ENCODE assay signal across 8 mouse cellular contexts in genomic region chr8:107096366-107097036, GRCm38 (mm10). TPM values are rescaled to one million over a fixed set of nuclear protein-coding genes. Genes with fewer than 3 reads are reported as not detected.
DNase-seq lines count a peak whose midpoint lies in the region; ATAC-seq and TF ChIP-seq lines count a peak whose summit lies in the region.

TSS of gene Terf2 (minus strand) at chr8:107096547.

- peak; percentile 83 for ATAC-seq in activated CD4-positive, CD25-positive, alpha-beta regulatory T cell, adult 4 months
- peak; percentile 96 for ATAC-seq in common myeloid progenitor, adult 5-6 weeks (replicated peaks; ENCODE audit: low read depth, poor library complexity, severe bottlenecking)
- peak; percentile 96 for ATAC-seq in hindbrain, embryonic 16.5 days

- 3% methylated on average over 32 of the region's 39 CpGs for WGBS in hindbrain, embryonic 16.5 days

- peak; percentile 97 for DNase-seq in gastrocnemius, adult 2 months
- peak; percentile 91 to 96 for DNase-seq in left cerebral cortex, adult 18-20 months (ENCODE audit: low spot score in 2 of 2)
- peak; percentile 94 to 97 for DNase-seq in lung, postnatal 4 days
- peak; percentile 98 for DNase-seq in retina, postnatal 1 day
- DNase-seq in urinary bladder, adult 18-20 months (ENCODE audit: low spot score in 2 of 2), result peak; percentile 79 to 92

- H3K4me2 ChIP-seq in hindbrain, embryonic 16.5 days (ENCODE audit: low read length), result peak within 1 kb of the TSS; percentile 60

- H3K9ac ChIP-seq in hindbrain, embryonic 16.5 days (ENCODE audit: low read depth, low read length), result peak within 1 kb of the TSS; percentile 84

- H3K36me3 ChIP-seq in hindbrain, embryonic 16.5 days (ENCODE audit: control insufficient read depth, insufficient read depth, low read length), result no peaks in the 10 kb centered on the region

- no peaks in the 10 kb centered on the region for H3K9me3 ChIP-seq in hindbrain, embryonic 16.5 days (ENCODE audit: control insufficient read depth, low read length)

- intact Hi-C loops in gastrocnemius, adult 2 months (cut with DNase I), result no loop called here

- H3K4me3 ChIP-seq in gastrocnemius, adult 2 months, result peak within 1 kb of the TSS; percentile 87
- peak within 1 kb of the TSS; percentile 76 for H3K4me3 ChIP-seq in hindbrain, embryonic 16.5 days (ENCODE audit: low read length)

- peaks cover 18% of the 10 kb centered on the region for H3K4me1 ChIP-seq in hindbrain, embryonic 16.5 days (ENCODE audit: control insufficient read depth, insufficient read depth, low read depth, low read length)

- no peaks in the 10 kb centered on the region for H3K27me3 ChIP-seq in hindbrain, embryonic 16.5 days (replicated peaks; ENCODE audit: control insufficient read depth, insufficient read depth, low read length)

- TF ChIP-seq CTCF in gastrocnemius, adult 2 months (IDR thresholded peaks at IDR 0.05), result no peak

- H3K27ac ChIP-seq in gastrocnemius, adult 2 months, result peak within 1 kb of the TSS; percentile 97
- H3K27ac ChIP-seq in hindbrain, embryonic 16.5 days (ENCODE audit: low read depth, low read length), result peak within 1 kb of the TSS; percentile 90

RNA-seq across cellular contexts. Expression of gene Terf2, which starts in this region (rescaled TPM):
- 10 to 100 TPM; 11.2 TPM for polyA plus RNA-seq in activated CD4-positive, CD25-positive, alpha-beta regulatory T cell, adult 4 months (2017; shearing (Covaris generic))
- 32.9 and 37.2 TPM in 2 replicates for total RNA-seq in common myeloid progenitor, adult 5-6 weeks (2017)
- total RNA-seq in gastrocnemius, adult 2 months (2021), result 10 to 100 TPM; 14.7 to 15.1 TPM
- 22.5 and 24.1 TPM in 2 replicates for polyA plus RNA-seq in hindbrain, embryonic 16.5 days (2015; fragmentation: Nextera tagmentation; extraction: Ambion mirVana)
- 10 to 100 TPM; 37.2 to 39.0 TPM for total RNA-seq in left cerebral cortex, adult 18-20 months (2021)

Comparison
In these comparisons a context has a peak if more than half of its experiments do, and no peak if none do; other contexts are left out.
1. Peak in every context shown above with its lines: DNase-seq, ATAC-seq, H3K4me3 ChIP-seq and H3K27ac ChIP-seq.